Mouse (Mus musculus): ENCODE results near the gene Grrp1. TPM values are rescaled to one million over a fixed set of nuclear protein-coding genes. Genes with fewer than 3 reads are reported as not detected.
"Not testable (repeated sequence)": the region's sequence is repeated elsewhere in the genome, so short reads cannot be mapped to it uniquely, and the experiment has no call there.

Gene Grrp1
- polyA plus RNA-seq, 1 experiment, result 5.5 TPM

DNA sequence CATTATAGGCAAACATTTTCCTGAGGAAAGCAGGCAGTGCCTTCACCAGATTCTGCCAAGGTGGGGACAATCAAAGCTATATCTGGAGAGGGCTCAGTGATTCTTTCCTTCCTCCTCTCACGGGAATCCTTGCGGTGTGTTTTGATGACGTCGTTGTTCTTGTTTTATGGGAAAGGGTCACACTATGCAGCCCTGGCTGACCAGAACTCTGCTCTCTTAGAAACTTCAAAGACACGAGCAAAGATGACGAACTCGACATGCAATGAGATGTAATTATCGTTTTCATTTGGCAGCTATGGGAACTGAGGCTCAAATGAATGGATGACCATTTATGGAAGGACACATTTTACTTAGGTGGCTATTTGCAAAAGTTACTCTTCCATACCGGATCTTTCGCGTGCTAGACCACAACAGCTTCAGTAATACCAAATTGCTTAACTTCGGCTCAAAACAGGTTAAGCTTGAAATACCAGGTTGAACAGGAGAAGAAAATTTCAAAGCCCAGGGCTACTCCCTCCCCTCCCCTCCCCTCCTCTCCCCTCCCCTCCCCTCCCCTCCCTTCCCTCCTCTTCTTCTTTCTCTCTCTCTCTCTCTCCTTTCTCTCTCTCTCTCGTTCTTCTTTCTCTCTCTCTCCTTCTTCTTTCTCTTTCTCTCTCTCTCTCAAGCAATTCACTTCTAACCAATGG lies 19.0 kb upstream of the Grrp1 start:
- 3% methylated on average over 13 of the region's 13 CpGs for WGBS
- DNase-seq (ENCODE audit: low read depth, low spot score), result no peak

GRCm38 (mm10) chr4:134271979-134272378 lies 18.1 kb upstream of the Grrp1 start:
- WGBS, result 89% methylated on average over 7 of the region's 7 CpGs
- DNase-seq (ENCODE audit: low read depth, low spot score), result no peak

GRCm38 (mm10) chr4:134269622-134270021 lies 15.7 kb upstream of the Grrp1 start:
- not testable (repeated sequence) for DNase-seq (ENCODE audit: low read depth, low spot score)

DNA sequence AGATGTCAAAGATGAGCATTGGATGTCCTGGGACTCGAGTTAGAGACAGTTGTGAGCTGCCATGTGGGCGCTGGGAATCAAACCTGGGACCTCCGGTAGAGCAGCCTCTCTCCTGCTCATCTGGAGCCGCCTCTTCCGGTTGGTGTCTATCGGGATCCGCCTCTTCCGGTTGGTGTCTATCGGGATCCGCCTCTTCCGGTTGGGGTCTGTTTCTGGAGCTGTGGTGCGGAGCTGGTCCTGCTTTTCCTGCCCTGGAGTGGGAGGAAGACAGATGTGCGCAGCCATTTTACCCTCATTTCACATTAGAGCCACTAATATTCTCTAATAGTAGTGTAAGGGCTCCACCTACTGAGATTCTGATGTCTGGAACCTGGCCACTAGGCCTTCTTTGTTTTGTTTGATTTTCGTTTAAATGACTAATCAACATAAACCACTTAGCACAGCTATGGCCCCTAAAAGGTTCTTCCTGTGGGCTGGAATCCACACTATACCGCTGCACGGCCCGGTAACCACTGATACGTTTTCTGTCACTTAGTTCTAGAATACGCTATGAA lies 14.3 kb upstream of the Grrp1 start:
- DNase-seq (ENCODE audit: low read depth, low spot score), result no peak
- WGBS, result 76% methylated on average over 19 of the region's 19 CpGs

DNA sequence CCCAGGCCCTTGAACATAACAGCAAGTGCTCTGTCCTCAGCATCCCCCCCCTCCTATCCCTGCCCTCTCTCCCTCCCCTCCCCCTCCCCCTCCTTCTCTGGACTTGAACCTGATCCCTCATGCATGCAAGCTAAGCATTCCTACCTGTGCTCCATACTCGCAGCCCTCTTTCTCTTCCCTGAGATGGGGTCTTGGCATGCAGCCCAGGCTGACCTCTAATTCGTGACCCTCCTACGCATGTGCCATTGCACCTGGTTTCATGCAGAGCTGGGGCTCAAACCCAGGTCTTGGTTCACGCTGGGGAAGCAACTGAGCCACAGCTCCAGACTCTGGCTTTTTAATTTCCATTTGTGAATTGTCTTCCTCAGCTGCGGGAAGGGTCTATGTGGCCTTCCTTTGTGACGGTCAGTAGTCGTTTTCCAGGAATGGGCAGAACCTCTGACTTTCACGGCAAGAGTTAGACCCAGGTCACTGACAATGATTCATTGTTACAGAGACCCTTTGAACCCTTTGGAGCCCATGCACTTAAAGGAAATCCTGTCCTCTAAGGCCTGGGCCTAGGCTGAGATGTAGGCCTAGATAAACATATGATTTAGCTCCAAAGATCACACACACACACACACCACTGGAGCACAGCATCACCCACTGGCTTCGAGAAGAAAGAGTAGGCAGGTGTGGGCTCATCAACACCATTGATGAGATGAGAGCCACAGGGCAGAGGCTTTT lies 12.1 kb upstream of the Grrp1 start:
- DNase-seq (ENCODE audit: low read depth, low spot score), result no peak
- WGBS, result 75% methylated on average over 9 of the region's 9 CpGs

DNA sequence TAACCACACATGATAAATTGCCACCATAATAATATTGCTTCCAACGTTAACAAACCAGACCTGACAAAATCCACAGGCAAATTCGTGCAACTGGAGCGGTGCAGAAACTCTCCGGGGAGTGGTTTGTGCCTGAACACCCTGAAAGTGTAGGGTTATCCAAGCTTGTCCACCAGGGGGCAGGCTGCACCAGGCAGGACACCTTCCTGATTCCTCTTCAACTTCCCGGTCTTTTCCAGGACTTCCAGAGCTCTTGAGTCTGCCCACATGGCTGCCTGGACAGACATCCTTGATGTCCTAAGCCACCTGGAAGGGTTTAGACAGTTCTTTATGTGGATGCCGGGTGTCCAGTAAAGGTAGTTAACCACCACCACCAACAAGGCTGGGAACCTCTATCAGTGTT lies 9.3 kb upstream of the Grrp1 start:
- DNase-seq (ENCODE audit: low read depth, low spot score), result no peak
- WGBS, result 29% methylated on average over 6 of the region's 6 CpGs

DNA sequence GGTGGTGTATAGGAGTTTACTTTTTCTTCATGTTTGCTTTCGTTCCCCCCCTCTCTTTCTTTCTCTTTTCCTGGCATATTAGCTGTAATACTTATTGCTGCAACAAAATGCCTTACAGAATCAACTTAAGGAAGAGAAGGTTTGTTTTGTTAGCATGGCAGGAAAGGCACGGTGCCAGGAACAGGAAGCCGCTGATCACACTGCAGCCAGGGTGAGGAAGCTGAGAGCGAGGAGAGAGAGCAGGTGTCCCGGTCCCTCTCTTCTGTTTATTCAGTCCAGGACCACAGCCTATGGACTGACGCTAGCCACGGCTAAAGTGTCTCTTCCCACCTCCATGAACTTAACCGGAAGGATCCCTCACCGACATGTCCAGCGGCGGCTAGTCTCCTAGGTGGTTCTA lies 4.4 kb upstream of the Grrp1 start:
- DNase-seq (ENCODE audit: low read depth, low spot score), result no peak
- WGBS, result 31% methylated on average over 11 of the region's 11 CpGs

GRCm38 (mm10) chr4:134257198-134258009 lies 3.5 kb upstream of the Grrp1 start:
- DNase-seq (ENCODE audit: low read depth, low spot score), result no peak
- WGBS, result 68% methylated on average over 11 of the region's 11 CpGs

DNA sequence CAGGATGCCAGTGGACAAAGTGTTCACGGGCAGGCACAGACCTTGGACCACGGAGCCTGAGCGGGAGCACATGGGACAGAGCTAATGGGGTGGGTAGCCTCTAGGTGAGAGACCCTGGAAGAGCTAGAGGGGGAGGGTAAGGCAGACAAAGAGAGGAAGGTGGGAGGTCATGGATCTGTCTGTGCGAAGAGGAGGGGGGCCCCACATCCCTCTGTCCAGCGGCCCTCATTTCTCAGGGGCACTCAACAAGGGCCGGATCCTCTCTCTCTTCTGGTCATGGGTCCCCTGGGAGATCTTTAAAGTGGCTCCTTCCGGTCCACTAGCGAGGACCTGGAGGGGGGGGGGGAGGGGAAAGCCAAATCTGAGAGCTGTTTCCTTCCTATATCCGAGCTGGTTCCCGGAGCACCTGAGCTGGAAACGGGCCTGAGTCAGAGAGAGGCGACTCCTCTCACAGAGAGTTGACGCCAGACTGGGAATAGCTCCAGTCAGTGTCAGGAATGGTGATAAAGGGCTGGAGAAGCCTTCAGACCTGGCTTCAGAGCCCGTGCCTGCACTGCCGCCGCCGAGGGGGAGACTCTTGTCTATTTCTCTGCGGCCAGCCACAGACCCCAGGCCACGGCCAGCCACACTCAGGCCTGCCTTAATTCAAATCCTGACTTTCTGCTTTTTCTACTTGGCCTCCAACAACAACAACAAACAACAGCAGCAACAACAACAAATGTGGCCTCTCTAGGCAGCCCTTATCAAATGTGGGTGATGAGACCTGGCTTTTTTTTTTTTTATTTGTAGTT lies 2.7 kb upstream of the Grrp1 start:
- DNase-seq (ENCODE audit: low read depth, low spot score), result no peak
- WGBS, result 66% methylated on average over 19 of the region's 19 CpGs

GRCm38 (mm10) chr4:134255854-134256253 lies 1.9 kb upstream of the Grrp1 start:
- no peak for DNase-seq (ENCODE audit: low read depth, low spot score)
- 68% methylated on average over 4 of the region's 4 CpGs for WGBS

DNA sequence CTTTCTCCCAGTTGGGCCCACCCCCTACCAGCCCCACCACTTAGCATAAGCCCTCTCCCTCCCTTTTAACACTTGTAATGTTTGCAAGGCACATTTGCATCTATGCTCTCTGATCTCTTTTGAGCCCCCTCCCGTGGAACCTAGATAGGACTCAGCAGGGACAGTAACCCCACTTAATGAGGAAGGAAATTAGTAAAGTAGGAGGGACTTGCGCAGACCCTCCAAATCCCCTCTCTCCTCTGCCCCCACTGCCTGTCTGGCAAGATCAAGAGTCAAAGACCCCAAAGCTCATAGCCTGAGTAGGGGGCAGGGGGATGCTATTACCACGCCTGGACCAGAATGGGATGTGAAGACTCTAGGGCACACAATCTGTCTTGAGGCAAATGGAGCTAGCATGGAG lies 929 bp upstream of the Grrp1 start:
- no peak for DNase-seq (ENCODE audit: low read depth, low spot score)
- 72% methylated on average over 3 of the region's 3 CpGs for WGBS

- 45% methylated on average over 15 of the region's 15 CpGs for WGBS
- no peak for DNase-seq (ENCODE audit: low read depth, low spot score)
These were observed 790 bp downstream of the Grrp1 start for GRCm38 (mm10) chr4:134252911-134253721.

DNA sequence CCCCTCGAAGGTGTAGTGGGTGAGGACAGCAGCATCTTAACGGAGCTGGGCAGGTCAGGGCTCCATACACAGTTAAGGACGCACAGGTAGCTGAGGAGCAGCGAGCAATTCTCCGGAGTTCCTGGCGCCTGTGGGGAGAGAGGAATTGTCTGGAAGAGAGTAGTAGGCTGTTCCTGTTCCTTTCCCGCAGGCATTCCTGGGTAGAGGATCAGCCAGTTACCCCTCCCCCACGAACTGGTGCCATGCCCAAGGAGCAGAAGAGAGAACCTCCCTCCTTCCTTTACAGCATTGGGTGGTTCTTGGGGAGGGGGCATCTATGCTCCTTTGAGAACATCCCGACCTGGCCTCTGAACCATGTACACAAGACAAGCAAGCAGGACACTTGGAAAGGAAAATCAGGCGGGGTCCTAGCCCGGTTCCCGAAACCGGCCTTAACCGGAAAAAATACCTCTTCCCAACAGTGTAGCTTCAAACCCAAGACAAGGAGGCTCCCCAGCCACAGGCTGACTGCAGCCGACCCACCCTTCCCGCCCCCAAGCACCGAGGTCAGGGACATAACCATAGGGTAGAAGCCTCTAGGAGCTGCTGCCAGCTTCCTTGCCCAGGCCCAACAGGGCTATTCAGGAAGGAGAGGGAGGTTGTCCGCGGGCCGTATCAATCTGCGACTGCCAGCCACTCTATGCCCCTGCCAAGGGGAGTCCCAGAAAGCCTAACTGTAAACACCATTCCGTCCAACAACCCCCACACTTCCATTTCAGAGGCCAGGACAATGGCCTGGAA lies 1.6 kb downstream of the Grrp1 start:
- DNase-seq (ENCODE audit: low read depth, low spot score), result no peak

DNA sequence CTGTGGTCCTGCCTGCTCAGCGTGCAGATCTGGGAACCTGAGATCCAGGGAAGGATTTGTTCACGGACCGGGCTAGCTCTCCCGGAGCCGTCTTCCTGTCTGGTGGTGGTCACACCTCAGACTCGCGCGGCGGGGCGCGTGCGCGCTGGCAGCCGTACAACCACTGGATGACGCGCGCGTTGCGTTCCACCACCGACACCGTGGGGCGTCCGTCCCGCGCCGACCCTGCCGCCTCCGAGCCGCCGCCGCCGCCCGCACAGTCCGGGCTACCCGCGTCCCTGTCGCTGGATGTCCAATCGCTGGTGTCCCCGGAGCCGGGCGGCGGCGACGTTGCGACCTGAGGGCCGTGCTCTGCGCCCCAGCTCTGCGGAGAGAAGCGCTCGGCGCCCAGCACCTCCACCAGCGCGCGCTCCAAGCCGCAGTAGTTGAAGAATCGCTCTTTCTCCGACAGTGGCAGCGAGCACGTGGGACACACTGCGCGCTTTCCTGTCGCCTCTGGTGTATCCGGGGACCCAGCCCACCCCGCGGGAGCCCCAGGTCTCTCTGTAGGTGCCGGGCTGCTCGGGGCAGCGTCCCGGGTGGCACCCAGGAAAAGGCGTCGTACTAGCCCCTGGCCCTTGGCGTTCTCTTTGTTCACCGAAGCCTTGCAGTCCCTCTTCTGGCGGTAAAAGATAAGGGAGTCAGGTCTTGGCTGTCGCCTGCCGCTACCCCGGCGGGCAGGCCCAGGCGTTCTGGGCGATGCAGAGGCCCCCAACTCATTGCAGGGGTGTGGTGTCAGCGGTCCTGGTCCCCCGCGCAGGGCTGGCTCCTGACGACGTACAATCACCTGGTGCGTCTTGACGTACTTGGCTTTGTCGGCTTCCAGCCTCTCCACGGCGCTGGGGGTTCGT lies 2.4 kb downstream of the Grrp1 start:
- WGBS, result 5% methylated on average over 91 of the region's 91 CpGs
- no peak for DNase-seq (ENCODE audit: low read depth, low spot score)

More for the DNA sequence above, 1.6 kb downstream of the Grrp1 start:
- 35% methylated on average over 22 of the region's 22 CpGs for WGBS

DNA sequence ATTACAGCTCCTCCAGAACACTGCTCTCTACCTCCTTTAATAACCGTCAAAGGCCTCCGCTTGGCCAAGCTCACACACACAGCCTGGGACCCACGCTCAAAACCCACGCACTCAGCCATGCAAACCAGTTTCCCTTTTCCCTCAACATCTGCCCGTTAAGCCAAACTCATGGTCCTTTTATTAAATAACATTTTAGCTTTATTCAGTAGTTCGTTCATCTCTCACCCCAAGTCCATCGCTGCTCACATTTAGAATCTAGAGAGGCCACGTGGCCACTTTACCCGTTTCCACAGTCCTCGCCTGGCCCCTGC lies 3.0 kb downstream of the Grrp1 start:
- 25% methylated on average over 10 of the region's 10 CpGs for WGBS
- no peak for DNase-seq (ENCODE audit: low read depth, low spot score)

- DNase-seq (ENCODE audit: low read depth, low spot score), result no peak
- WGBS, result 31% methylated on average over 27 of the region's 27 CpGs
These were observed 3.6 kb downstream of the Grrp1 start for GRCm38 (mm10) chr4:134250116-134250929.

All from large intestine, adult 2 months (tissue).